Mouse (Mus musculus): ENCODE measurements at regions not wholly inside any gene's neighbourhood (a gene's known extent, or its start where the extent isn't known, plus 50 kb on each side); places are given as distances from the start of the nearest gene placed in this dataset.

DNA sequence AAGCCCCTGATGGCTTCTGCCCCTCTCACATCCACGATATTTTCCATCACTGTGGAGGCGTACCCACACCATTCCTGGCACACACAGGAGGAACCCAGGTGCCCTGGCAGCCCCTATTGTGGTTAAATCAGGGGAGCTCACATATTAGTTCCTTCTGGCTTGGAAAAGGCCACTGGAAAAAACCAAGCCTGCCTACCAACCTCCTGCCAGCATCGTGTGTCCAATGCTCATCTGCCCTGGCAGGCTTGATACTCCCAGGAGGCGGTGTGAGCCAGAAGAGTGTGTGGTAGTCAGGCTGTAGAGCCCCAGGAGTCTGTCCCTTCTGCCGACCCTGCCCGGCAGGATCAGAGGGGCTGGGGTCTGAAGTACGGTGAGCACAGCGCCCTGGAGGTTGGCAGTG is 104.7 kb upstream of the Aldh1a3 start:
- TF ChIP-seq EP300 (optimal IDR thresholded peaks at IDR 0.05) (no peak), CTCF (IDR thresholded peaks at IDR 0.05; ENCODE audit: low read depth) (no peak)

Data from stomach, postnatal 0 days (tissue).